Mouse (Mus musculus): ENCODE measurements around the gene Dazap1. TPM values are rescaled to one million over a fixed set of nuclear protein-coding genes. Genes with fewer than 3 reads are reported as not detected.

Gene Dazap1
- polyA plus RNA-seq (2012; ENCODE audit: low replicate concordance): 294 and 420 TPM in 2 replicates

DNA sequence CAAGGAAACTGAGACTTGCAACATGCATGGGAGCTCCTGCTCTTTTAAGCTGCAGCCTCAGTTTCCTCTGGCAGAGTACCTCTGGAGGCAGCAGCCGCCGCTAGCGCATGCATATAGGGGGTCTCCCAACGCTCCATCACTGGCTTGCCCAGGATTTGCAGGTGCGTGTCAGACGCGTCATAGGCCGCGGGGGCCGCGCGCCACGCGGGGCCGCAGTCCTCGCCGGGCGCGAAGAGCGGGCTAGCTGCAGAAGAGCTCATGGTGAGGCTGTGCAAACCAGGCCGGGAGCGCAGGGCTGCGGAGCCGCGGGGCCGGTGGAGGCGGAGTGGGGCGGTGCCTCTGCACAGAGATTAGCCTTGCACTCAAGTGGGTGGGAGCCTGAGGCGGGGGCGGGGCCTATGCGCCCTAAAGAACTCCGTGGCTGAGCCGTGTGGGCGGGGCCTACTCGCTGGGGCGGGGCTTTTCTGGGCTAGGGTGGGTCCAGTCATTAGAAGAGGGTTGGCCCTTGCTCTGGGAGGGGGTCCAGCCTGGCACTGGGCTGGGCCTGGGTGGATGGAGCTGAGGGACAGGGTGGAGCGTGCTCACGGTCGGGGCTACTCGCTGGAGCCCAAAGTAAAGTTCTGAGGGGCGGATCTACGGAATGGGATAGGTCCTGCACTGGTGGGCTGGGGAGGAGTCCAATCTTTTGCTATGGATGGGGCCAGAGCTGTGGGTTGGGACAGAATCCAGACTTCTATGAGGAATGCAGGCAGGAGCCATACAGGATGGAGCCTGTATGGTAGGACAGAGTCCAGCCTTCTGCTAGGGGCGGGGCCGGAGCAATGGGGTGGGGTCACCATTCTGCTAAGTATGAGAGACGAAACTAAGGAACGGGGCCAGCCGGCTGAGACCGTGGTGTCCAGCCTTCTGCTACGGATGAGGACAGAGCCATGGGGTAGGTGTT is at the start of gene Dazap1, which contains the start of gene Gamt:
Gene Dazap1, plus strand, starts transcription at position 845 of the 943 bp plus-strand sequence.
Gene Gamt, minus strand, starts transcription at position 371 of the 943 bp plus-strand sequence.

DNA sequence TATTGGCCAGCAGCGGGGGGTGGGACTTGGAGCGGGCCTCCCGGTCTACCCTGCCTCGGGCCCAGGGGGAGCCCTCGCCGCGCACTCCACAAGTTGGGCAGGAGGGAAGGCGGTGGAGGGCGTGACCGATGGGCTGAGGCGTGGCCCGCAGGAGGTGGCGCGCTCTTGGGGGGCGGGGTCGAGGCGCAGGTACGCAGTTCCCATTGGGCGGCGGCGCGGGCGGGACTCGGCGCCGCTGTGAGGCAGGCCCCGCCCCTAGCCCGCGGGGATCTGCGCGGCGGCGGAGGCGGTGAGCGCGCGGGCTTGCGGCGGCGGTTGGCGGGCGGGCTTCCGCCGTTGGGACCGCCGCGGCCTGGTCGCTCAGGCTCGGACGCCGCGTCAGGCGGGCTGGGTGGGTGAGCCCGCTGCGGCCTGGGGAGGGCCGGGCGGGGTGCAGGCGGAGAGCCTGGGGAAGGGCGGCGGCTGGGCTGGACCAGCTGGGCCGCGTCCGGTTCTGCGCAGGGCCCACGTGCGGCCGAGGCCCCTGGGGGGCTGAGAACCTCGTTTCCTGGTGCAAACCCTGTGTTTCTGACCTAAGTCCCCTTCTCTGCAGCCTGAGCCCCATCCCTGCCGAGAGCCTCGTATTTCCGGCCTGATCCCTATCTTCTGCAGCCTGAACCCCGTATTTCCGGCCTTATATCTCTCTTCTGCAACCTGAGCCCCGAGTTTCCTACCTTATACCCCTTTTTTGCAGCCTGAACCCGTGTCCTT is 34.7 kb upstream of the Dazap1 start, which contains the start of gene Mum1:
Gene Mum1, plus strand, starts transcription at position 19 of the 750 bp plus-strand sequence.

DNA sequence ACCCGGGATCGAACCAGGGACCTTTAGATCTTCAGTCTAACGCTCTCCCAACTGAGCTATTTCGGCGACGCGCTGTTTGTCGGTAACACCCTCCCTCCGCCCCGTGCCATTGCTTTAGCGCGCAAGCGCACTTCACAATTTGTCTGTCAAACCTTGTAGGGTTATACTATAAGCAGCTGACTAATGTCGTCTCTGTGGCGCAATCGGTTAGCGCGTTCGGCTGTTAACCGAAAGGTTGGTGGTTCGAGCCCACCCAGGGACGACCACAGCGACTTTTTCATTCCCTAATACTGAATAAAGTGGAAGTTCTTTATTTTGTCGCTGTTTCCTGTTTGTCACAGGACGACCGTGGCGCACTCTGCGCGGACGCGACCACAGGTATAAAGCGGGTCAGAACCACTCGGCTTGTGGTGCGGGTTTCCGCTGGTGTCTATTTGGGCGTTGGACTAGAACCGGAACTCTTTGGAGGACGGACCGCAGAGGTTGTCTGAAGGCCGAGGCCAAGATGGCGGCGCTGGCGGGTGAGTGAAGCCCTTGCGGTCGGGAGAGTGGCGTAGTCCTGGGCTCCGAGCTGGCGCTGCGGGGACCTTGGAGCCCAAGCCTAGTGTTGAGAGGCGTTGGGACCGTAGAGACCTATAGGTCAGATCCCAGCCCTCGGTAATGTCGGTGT is 12.2 kb upstream of the Dazap1 start, which contains the start of gene Ndufs7:
Gene Ndufs7, plus strand, starts transcription at position 151 of the 670 bp plus-strand sequence.

DNA sequence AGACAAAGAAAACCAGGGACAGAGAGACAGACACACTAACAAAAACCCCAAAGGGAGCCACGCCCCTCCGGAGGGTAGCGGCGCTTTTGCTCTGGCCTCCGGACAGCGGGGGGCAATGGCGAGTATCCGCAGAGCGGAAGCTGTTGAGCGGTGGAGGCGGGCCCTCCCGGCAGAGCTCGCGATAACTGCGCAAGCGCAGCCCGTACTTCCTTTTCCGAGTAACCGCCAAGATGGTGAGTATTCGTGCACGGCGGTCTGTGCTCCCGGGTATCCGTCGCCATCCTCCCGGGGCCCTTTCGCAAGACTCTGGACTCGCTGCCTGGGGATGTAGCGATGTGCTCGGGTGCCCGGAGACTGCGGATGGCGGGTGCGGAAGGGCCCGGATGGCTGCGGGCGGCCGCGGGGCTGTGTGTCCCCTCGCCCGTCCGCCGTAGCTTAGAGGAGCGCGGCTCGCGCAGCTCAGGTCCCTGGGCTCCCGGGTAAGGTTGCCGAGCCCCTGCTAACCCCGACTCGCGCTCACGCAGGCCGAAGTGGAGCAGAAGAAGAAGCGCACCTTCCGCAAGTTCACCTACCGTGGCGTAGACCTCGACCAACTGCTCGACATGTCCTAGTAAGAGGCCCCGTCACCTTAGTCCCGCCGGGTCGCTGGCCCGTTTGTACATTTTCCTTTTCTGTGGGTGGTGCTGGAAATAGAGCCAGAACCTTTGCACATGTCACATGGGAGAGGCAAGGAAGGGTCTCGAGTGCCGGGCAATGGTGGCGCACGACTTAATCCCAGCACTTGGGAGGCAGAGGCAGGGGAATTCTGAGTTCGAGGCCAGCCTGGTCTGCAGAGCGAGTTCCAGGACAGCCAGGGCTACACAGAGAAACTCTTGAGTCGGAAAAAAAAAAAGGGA is 31.2 kb downstream of the Dazap1 start, which contains the start of gene Rps15:
Gene Rps15, plus strand, starts transcription at position 203 of the 896 bp plus-strand sequence.

DNA sequence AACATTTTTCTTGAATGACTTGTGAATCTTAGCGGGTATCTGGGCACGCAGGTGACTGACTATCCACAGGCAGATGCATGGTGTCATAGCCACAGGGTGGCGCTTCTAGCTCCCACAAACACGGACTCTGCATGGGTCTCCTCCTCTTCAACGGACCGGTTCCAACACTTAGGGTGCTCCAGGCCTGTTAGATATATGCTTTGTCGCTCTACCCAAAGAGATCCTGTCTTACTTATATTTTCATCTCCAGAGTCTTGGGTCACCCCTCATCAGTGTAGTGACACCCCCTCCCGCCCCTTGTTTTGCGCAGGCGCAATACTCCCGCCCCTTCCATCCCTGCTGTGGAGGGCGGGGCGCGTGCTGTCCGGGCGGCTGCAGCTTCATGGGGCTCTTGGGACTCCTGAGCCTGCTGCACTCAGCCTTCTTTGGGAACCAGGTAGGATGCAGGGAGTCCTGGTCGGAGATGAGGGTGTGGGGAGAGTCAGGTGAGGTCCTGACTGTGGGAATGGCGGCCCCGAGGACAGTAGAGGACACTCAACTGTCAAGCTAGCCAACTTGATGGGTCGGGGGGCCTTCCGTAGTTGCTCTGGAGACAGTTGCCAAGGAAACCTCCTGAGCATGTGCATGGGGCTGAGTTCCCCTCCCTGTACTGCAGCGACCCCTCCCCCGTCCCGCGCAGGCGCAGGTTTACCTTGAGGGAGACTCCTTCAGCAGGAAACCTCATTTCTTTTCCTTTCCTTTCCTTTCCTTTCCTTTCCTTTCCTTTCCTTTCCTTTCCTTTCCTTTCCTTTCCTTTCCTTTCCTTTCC is 34.5 kb downstream of the Dazap1 start, which contains the start of gene Apc2:
Gene Apc2, plus strand, starts transcription at position 360 of the 808 bp plus-strand sequence.

DNA sequence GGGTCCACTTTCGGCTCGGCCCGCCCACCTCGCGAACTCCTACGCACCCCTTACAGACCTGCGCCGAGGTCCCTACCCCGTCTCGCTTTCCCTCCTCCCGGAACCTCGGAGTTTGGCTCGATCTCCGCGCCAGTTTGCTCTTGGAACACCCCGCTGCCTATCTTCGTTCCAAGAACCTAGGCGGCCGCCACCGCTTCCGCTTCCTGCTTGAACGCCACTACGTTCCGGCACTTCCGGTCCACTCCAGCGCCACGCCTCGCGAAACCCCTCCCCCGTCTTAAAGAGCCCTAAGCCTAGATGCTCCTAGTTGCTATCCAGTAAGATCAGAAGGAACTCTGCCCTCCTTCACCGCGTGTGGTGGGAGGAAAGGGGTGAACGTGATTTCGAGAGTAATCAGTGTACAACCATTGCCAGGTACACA is 59.1 kb downstream of the Dazap1 start, which contains the start of gene 2310011J03Rik:
Gene 2310011J03Rik, minus strand, starts transcription at position 198 of the 421 bp plus-strand sequence.

DNA sequence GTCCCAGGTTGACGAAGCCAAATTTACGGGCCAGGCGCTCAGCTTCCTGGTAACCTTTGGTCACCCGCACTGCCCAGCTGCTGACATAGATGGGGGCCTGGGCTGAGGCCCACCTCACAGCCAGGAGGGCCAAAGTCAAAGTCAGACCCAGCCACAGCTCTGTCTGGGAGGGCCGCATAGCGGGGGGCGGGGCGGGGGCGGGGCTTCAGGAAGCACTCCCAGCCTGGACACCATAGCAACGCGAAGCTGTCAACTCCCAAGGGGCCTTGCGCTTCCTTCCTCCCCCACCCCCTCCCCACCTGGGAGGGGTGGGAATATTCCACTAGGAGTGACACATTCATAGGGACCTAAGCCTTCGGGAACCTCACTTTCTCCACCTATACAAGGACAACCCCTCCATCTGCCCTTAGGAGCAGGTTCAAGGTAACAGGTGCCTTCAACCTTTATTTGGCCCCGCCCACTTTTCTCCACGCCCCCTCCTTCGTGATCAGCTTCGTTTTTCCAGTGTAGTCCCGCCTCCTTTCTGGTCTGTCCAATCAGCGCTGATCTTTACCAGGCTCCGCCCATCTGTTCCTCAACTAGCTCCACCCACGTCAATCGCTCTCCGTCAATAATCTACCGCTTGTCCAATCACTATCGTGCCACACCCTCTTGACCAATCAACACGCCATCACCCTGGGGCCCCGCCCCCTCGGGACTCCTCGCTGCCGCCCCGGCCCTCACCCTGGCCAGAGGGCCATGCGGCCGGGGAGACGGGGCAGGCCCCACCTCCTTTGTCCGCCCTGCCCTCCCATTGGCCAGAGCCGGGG is 68.2 kb downstream of the Dazap1 start, which contains the start of the genes Pcsk4 and Reep6:
Gene Pcsk4, minus strand, starts transcription at position 226 of the 809 bp plus-strand sequence.
Gene Reep6, plus strand, starts transcription at position 681 of the 809 bp plus-strand sequence.

Other genes starting within 250 kb of the Dazap1 start
- 660 and 1,623 TPM in 2 replicates for gene Arhgap45, start 244.8 kb upstream of the Dazap1 start, polyA plus RNA-seq (2012; ENCODE audit: low replicate concordance)
- gene Polr2e, start 221.7 kb upstream of the Dazap1 start, polyA plus RNA-seq (2012; ENCODE audit: low replicate concordance): 68.4 and 166 TPM in 2 replicates
- gene Gpx4, start 214.3 kb upstream of the Dazap1 start, polyA plus RNA-seq (2012; ENCODE audit: low replicate concordance): 298 and 797 TPM in 2 replicates
- gene Sbno2, start 155.9 kb upstream of the Dazap1 start, polyA plus RNA-seq (2012; ENCODE audit: low replicate concordance): 99.1 and 152 TPM in 2 replicates
- gene Stk11, start 145.7 kb upstream of the Dazap1 start, polyA plus RNA-seq (2012; ENCODE audit: low replicate concordance): 99.1 and 132 TPM in 2 replicates
- 650 and 864 TPM in 2 replicates for gene Atp5d, start 122.9 kb upstream of the Dazap1 start, polyA plus RNA-seq (2012; ENCODE audit: low replicate concordance)
- gene Cbarp, start 120.7 kb upstream of the Dazap1 start, polyA plus RNA-seq (2012; ENCODE audit: low replicate concordance): 25.3 and 46.2 TPM in 2 replicates
- 365 and 523 TPM in 2 replicates for gene Midn, start 113.2 kb upstream of the Dazap1 start, polyA plus RNA-seq (2012; ENCODE audit: low replicate concordance)
- 157 and 188 TPM in 2 replicates for gene Cirbp, start 95.5 kb upstream of the Dazap1 start, polyA plus RNA-seq (2012; ENCODE audit: low replicate concordance)
- 6.8 and 15.3 TPM in 2 replicates for gene 1600002K03Rik, start 88.5 kb upstream of the Dazap1 start, polyA plus RNA-seq (2012; ENCODE audit: low replicate concordance)
- 1.4 and 2.8 TPM in 2 replicates for gene Efna2, start 82.0 kb upstream of the Dazap1 start, polyA plus RNA-seq (2012; ENCODE audit: low replicate concordance)
- 36.6 and 116 TPM in 2 replicates for gene Mum1, start 35.1 kb upstream of the Dazap1 start, polyA plus RNA-seq (2012; ENCODE audit: low replicate concordance)
- 141 and 175 TPM in 2 replicates for gene Ndufs7, start 12.4 kb upstream of the Dazap1 start, polyA plus RNA-seq (2012; ENCODE audit: low replicate concordance)
- 1.6 and 3.6 TPM in 2 replicates for gene Gamt, start 474 bp upstream of the Dazap1 start, polyA plus RNA-seq (2012; ENCODE audit: low replicate concordance)
- gene Rps15, start 31.0 kb downstream of the Dazap1 start, polyA plus RNA-seq (2012; ENCODE audit: low replicate concordance): 1,574 and 8,825 TPM in 2 replicates
- 0.78 and 1.1 TPM in 2 replicates for gene Apc2, start 34.5 kb downstream of the Dazap1 start, polyA plus RNA-seq (2012; ENCODE audit: low replicate concordance)
- gene 2310011J03Rik, start 59.1 kb downstream of the Dazap1 start, polyA plus RNA-seq (2012; ENCODE audit: low replicate concordance): 60.0 and 110 TPM in 2 replicates
- 8.5 and 14.2 TPM in 2 replicates for gene Pcsk4, start 68.0 kb downstream of the Dazap1 start, polyA plus RNA-seq (2012; ENCODE audit: low replicate concordance)
- 4.6 and 5.4 TPM in 2 replicates for gene Reep6, start 68.5 kb downstream of the Dazap1 start, polyA plus RNA-seq (2012; ENCODE audit: low replicate concordance)
- gene Adamtsl5, start 86.9 kb downstream of the Dazap1 start, polyA plus RNA-seq (2012; ENCODE audit: low replicate concordance): 0.74 and 1.1 TPM in 2 replicates
- not detected in 2 replicates for gene Plk5, start 95.0 kb downstream of the Dazap1 start, polyA plus RNA-seq (2012; ENCODE audit: low replicate concordance)
- 21.9 and 48.1 TPM in 2 replicates for gene Mex3d, start 126.2 kb downstream of the Dazap1 start, polyA plus RNA-seq (2012; ENCODE audit: low replicate concordance)
- 141 and 180 TPM in 2 replicates for gene Mbd3, start 138.1 kb downstream of the Dazap1 start, polyA plus RNA-seq (2012; ENCODE audit: low replicate concordance)
- 422 and 621 TPM in 2 replicates for gene Uqcr11, start 145.3 kb downstream of the Dazap1 start, polyA plus RNA-seq (2012; ENCODE audit: low replicate concordance)
- gene Tcf3, start 172.2 kb downstream of the Dazap1 start, polyA plus RNA-seq (2012; ENCODE audit: low replicate concordance): 498 and 875 TPM in 2 replicates
- gene Onecut3, start 233.3 kb downstream of the Dazap1 start, polyA plus RNA-seq (2012; ENCODE audit: low replicate concordance): not detected in 2 replicates